Mouse (Mus musculus): ENCODE results near the gene Olfr878. TPM values are rescaled to one million over a fixed set of nuclear protein-coding genes. Genes with fewer than 3 reads are reported as not detected.

The Olfr878 gene
- not detected in 2 replicates for polyA plus RNA-seq (2012; rRNA removed)

DNA sequence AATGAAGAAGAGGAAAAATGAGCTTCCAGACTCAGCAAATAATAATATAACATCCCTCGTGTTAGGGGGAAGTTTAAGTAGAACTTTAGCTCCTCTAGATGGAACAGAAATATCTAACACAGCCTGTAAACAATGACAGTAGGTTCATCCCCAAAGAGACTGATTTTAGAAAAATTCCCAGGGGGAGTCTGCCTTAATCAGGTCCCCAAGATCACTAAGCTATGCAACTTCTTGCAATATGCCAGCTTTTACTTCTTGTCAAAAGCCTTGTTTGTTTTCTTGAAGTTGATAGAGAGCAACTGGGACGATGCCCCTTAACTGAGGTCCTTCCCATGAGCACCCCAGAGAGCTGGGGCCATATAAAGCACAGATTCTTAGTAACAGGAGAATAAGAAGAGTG, at the start of gene Olfr878:
Gene Olfr878 (plus strand): TSS at position 301 of the 400 bp plus-strand sequence.
- no peak for TF ChIP-seq CTCF (IDR thresholded peaks at IDR 0.05; ENCODE audit: borderline replicate concordance, insufficient read depth, low read depth, low read length)
- no peak for TF ChIP-seq POLR2A (IDR thresholded peaks at IDR 0.05; ENCODE audit: borderline replicate concordance, insufficient read depth, low read length)
- WGBS = 67% methylated on average over 2 of the region's 2 CpGs
- no peak for DNase-seq
- Histone ChIP-seq H3K4me1 (ENCODE audit: control insufficient read depth, insufficient read depth, low read length) (no peaks in the 10 kb centered on the region), H3K4me3 (replicated peaks; ENCODE audit: insufficient read depth, low read depth, low read length) (no peak within 1 kb of the TSS), H3K27ac (ENCODE audit: insufficient read depth, low read length) (no peak within 1 kb of the TSS), H3K27me3 (ENCODE audit: control insufficient read depth, insufficient read depth, low read length) (no peaks in the 10 kb centered on the region)

DNA sequence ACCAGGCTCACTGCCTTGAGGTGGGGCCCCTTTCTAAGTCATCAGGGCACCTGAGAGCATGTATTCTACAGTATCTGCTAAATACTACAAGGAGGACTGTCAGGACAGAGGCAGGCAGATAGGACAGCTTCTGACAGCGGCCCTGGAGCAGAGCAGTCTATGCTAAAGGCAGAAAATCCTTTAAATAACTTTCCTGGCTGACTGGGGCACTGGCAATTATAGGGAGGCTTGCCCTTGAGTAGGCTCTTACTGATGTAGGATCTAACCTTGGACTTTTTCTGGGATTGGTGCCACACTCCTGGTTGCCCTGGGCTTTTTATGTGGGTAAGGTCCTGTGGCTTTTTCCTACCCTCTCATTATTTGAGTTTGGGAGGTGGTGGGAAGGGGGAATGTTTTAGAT, 47.4 kb upstream of the Olfr878 start:
- Histone ChIP-seq H3K27me3 (ENCODE audit: control insufficient read depth, insufficient read depth, low read length) (no peaks in the 10 kb centered on the region), H3K4me1 (ENCODE audit: control insufficient read depth, insufficient read depth, low read length) (no peaks in the 10 kb centered on the region), H3K27ac (ENCODE audit: insufficient read depth, low read length) (no peak overlapping the region), H3K4me3 (replicated peaks; ENCODE audit: insufficient read depth, low read depth, low read length) (no peak overlapping the region)
- WGBS = 69% methylated on average over 1 of the region's 1 CpGs
- DNase-seq = no peak
- TF ChIP-seq CTCF (IDR thresholded peaks at IDR 0.05; ENCODE audit: borderline replicate concordance, insufficient read depth, low read depth, low read length) = no peak
- TF ChIP-seq POLR2A (IDR thresholded peaks at IDR 0.05; ENCODE audit: borderline replicate concordance, insufficient read depth, low read length) = no peak

DNA sequence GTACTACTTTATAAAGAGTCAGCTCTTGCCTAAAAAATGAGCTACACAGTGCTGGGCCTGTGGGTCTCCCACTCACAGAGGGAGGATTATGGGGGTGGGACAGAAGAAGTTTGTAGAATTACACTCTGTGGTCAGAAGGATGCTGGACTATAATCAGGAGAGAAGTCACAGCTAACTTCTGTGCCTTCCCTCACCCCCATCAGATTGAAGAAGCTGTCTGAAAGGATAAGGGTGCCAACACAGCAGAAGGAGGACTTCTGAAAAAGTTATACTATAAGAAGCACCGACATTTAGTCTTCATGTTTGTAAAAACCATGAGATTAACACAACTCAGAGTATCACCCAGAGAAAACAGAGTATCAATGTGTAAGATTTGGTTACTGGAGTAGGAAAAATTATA, 46.5 kb upstream of the Olfr878 start:
- no peaks in the 10 kb centered on the region for H3K4me1 ChIP-seq (ENCODE audit: control insufficient read depth, insufficient read depth, low read length)
- WGBS = 73% methylated on average over 1 of the region's 1 CpGs
- no peak for DNase-seq
- no peaks in the 10 kb centered on the region for H3K27me3 ChIP-seq (ENCODE audit: control insufficient read depth, insufficient read depth, low read length)
- no peak for TF ChIP-seq CTCF (IDR thresholded peaks at IDR 0.05; ENCODE audit: borderline replicate concordance, insufficient read depth, low read depth, low read length)
- no peak overlapping the region for H3K27ac ChIP-seq (ENCODE audit: insufficient read depth, low read length)
- no peak overlapping the region for H3K4me3 ChIP-seq (replicated peaks; ENCODE audit: insufficient read depth, low read depth, low read length)

DNA sequence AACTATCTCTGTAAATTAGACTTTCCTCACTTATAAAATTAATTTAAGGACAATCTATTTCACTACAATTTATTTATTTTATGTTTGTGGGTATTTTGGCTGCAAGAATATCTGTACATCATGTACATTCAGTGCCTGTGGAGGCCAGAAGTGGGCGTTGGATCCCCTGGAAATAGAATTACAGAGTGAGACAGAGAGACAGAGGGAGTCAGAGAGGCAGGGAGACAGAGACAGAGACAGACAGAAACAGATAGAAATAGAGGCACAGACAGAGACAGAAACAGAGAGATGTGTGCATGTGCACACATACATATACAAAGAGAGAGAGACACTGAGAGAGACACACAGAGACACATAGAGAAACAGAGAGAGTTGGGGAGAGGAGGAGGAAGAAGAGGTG, 46.1 kb upstream of the Olfr878 start:
- 45% methylated on average over 1 of the region's 1 CpGs for WGBS
- H3K27ac ChIP-seq (ENCODE audit: insufficient read depth, low read length) = no peak overlapping the region
- H3K4me1 ChIP-seq (ENCODE audit: control insufficient read depth, insufficient read depth, low read length) = no peaks in the 10 kb centered on the region
- no peaks in the 10 kb centered on the region for H3K27me3 ChIP-seq (ENCODE audit: control insufficient read depth, insufficient read depth, low read length)
- no peak for DNase-seq
- H3K4me3 ChIP-seq (replicated peaks; ENCODE audit: insufficient read depth, low read depth, low read length) = no peak overlapping the region
- TF ChIP-seq POLR2A (IDR thresholded peaks at IDR 0.05; ENCODE audit: borderline replicate concordance, insufficient read depth, low read length) (no peak), CTCF (IDR thresholded peaks at IDR 0.05; ENCODE audit: borderline replicate concordance, insufficient read depth, low read depth, low read length) (no peak)

DNA sequence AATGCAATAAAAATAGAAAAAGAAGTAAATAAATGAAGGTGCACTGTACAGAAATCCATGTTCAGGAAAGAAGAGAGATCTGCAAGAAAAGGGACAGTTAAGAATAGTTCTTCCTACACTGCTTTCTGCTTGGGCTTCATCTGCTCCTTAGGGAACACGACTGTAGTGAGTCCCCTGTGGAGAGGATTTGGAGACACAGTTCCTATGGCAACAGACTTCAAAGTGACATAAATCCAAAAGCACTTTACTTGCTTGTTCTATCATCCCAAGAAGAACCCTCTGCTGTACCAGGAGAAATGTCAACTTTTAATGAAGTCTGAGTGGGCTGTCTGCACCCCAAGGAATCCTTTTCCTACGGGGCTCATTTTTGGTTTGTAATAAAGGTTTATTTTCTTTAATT, 26.7 kb upstream of the Olfr878 start:
- no peak for DNase-seq
- WGBS = 15% methylated on average over 2 of the region's 2 CpGs
- no peaks in the 10 kb centered on the region for H3K4me1 ChIP-seq (ENCODE audit: control insufficient read depth, insufficient read depth, low read length)
- no peaks in the 10 kb centered on the region for H3K27me3 ChIP-seq (ENCODE audit: control insufficient read depth, insufficient read depth, low read length)
- TF ChIP-seq CTCF (IDR thresholded peaks at IDR 0.05; ENCODE audit: borderline replicate concordance, insufficient read depth, low read depth, low read length) (no peak), POLR2A (IDR thresholded peaks at IDR 0.05; ENCODE audit: borderline replicate concordance, insufficient read depth, low read length) (no peak)
- no peak overlapping the region for H3K4me3 ChIP-seq (replicated peaks; ENCODE audit: insufficient read depth, low read depth, low read length)
- H3K27ac ChIP-seq (ENCODE audit: insufficient read depth, low read length) = no peak overlapping the region

DNA sequence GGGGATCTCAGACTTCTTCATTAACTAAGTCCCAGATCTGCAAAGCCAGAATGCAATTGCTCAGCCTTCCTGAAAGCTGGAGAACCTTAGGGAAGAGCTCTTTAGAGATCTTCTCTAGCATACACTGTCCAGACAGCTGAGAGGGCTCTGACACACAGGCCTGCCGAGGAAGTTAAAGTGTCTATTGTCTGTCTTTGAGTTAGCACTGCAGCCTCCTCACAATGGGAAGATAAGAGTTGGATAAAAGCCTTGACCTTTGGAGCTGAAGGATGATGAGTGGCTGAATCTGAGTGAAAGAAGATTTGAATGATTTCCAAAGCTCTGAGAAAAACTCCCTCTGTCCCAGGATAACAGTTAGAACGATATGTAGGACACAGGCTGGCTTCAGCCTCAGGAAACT, 21.0 kb upstream of the Olfr878 start, which contains the start of gene Olfr145:
Gene Olfr145 (plus strand): TSS at position 64 of the 400 bp plus-strand sequence.
- TF ChIP-seq CTCF (IDR thresholded peaks at IDR 0.05; ENCODE audit: borderline replicate concordance, insufficient read depth, low read depth, low read length) = no peak
- TF ChIP-seq POLR2A (IDR thresholded peaks at IDR 0.05; ENCODE audit: borderline replicate concordance, insufficient read depth, low read length) = no peak
- Histone ChIP-seq H3K4me1 (ENCODE audit: control insufficient read depth, insufficient read depth, low read length) (no peaks in the 10 kb centered on the region), H3K27me3 (ENCODE audit: control insufficient read depth, insufficient read depth, low read length) (no peaks in the 10 kb centered on the region), H3K4me3 (replicated peaks; ENCODE audit: insufficient read depth, low read depth, low read length) (no peak within 1 kb of the TSS), H3K27ac (ENCODE audit: insufficient read depth, low read length) (no peak within 1 kb of the TSS)
- DNase-seq = no peak
- WGBS = 14% methylated on average over 2 of the region's 2 CpGs

DNA sequence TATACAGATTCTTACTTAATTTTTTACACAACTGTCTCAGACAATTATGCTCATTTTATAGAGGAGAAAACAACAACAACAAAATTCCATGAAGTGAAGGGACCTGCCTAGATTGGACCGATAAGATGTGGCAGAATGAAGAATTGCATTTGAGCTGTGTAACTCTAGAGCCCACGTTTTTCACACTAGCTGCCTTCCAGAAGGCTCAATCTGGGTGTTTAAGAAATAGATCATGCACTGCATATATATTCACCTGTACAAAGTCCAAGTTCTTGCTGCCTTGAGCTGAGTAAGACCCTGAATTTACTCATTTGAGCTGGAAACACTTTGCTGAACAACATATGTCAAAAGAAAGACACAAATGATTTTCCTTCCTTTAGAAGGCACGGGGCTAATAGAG, 12.1 kb upstream of the Olfr878 start:
- Histone ChIP-seq H3K4me1 (ENCODE audit: control insufficient read depth, insufficient read depth, low read length) (no peaks in the 10 kb centered on the region), H3K27me3 (ENCODE audit: control insufficient read depth, insufficient read depth, low read length) (no peaks in the 10 kb centered on the region), H3K4me3 (replicated peaks; ENCODE audit: insufficient read depth, low read depth, low read length) (no peak overlapping the region), H3K27ac (ENCODE audit: insufficient read depth, low read length) (no peak overlapping the region)
- no peak for DNase-seq
- TF ChIP-seq CTCF (IDR thresholded peaks at IDR 0.05; ENCODE audit: borderline replicate concordance, insufficient read depth, low read depth, low read length) (no peak), POLR2A (IDR thresholded peaks at IDR 0.05; ENCODE audit: borderline replicate concordance, insufficient read depth, low read length) (no peak)
- WGBS = 79% methylated on average over 3 of the region's 3 CpGs

DNA sequence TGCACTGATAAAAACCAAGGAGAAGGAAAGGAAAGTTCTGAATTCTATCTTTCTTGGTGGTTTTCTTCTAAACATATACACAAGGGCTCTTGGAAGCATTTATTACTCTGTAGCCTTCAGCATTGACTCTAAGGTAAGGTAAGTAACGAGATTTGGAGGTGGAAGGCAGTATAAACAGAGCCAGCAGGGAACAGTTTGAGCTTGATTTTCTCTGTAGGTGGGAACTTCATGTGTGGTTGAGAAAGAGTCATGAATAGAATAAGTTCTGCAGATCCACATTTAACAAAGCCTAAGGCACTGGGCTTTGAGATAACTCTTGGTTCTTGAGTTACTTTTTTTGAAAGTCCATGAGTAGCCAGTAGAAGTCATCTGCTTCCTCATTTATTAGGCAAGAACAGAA, 378 bp downstream of the Olfr878 start:
- Histone ChIP-seq H3K4me1 (ENCODE audit: control insufficient read depth, insufficient read depth, low read length) (no peaks in the 10 kb centered on the region), H3K27me3 (ENCODE audit: control insufficient read depth, insufficient read depth, low read length) (no peaks in the 10 kb centered on the region), H3K27ac (ENCODE audit: insufficient read depth, low read length) (no peak overlapping the region), H3K4me3 (replicated peaks; ENCODE audit: insufficient read depth, low read depth, low read length) (no peak overlapping the region)
- TF ChIP-seq POLR2A (IDR thresholded peaks at IDR 0.05; ENCODE audit: borderline replicate concordance, insufficient read depth, low read length) (no peak), CTCF (IDR thresholded peaks at IDR 0.05; ENCODE audit: borderline replicate concordance, insufficient read depth, low read depth, low read length) (no peak)
- DNase-seq = no peak
- WGBS = 34% methylated on average over 1 of the region's 1 CpGs

All from cerebellum, adult 2 months (tissue).